Mouse (Mus musculus): ENCODE measurements around the gene Rnase11.

DNA sequence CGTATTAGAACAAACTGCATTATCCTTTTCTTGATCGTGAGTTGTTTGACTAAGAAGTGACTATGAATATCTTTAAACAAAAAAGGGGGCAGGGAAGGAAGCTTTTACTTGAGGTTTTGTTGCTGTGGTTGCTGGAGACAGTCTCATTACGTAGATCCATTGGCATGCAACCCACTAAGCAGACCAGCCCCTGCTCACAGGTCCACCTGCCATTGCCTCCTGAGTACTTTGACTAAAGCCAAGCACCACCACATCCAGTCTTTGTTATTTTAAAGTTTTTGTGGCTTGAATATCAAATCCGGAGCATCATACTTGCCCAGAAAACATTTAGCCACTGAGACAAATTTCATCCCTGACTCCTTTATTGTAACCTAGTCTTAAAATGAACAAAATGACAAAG, 13.7 kb downstream of the Rnase11 start:
- TF ChIP-seq POLR2A (IDR thresholded peaks at IDR 0.05; ENCODE audit: extremely low read depth, insufficient read depth, low read length) (no peak), CTCF (IDR thresholded peaks at IDR 0.05; ENCODE audit: low read depth, low read length) (no peak)
